Mouse (Mus musculus) ES-E14 (cell line): ENCODE measurements around the gene Tex33. TPM values are rescaled to one million over a fixed set of nuclear protein-coding genes. Genes with fewer than 3 reads are reported as not detected.

Source experiments
- DNase-seq: peaks from one replicate; pipeline ENCODE4 v3.0.0-alpha.2; 2013; ENCODE audit warnings: low read depth, low spot score
- H3K27ac ChIP-seq: 2 replicates; pipeline ENCODE4 v1.5.1; 2012; ENCODE audit warnings: low read depth, mild to moderate bottlenecking, low read length, moderate library complexity, mixed read lengths; ENCODE audit not compliant: poor library complexity, insufficient read depth, severe bottlenecking
- H3K36me3 ChIP-seq: 2 replicates; pipeline ENCODE4 v1.6.1; 2012; ENCODE audit warnings: mild to moderate bottlenecking, low read length, moderate library complexity, mixed read lengths; ENCODE audit not compliant: control insufficient read depth, poor library complexity, insufficient read depth, severe bottlenecking
- H3K4me1 ChIP-seq, 2 experiments: fragments of 150-350 bp in 1 of 2; sonication (generic) in 1 of 2; 2 replicates each; pipeline ENCODE4 v1.6.1; 2012; ENCODE audit warnings: low read length in 2 of 2, mild to moderate bottlenecking in 1 of 2, mixed read lengths in 1 of 2; ENCODE audit not compliant: control insufficient read depth in 2 of 2, insufficient read depth in 2 of 2, poor library complexity in 1 of 2
- H3K4me3 ChIP-seq, 2 experiments: fragments of 150-350 bp in 1 of 2; sonication (generic) in 1 of 2; 2 replicates each; pipeline ENCODE4 v1.5.1; 2012; ENCODE audit warnings: low read length in 2 of 2, low read depth in 1 of 2, mild to moderate bottlenecking in 1 of 2, mixed read lengths in 1 of 2; ENCODE audit not compliant: insufficient read depth in 1 of 2, poor library complexity in 1 of 2, severe bottlenecking in 1 of 2
- H3K9ac ChIP-seq: 2 replicates; pipeline ENCODE4 v1.6.1; 2012; ENCODE audit warnings: low read depth, mild to moderate bottlenecking, low read length, mixed read lengths; ENCODE audit not compliant: poor library complexity, insufficient read depth, severe bottlenecking
- H3K9me3 ChIP-seq: fragments of 150-350 bp; sonication (generic); 2 replicates; pipeline ENCODE4 v1.6.1; 2012; ENCODE audit warnings: low read depth, mild to moderate bottlenecking, low read length; ENCODE audit not compliant: control insufficient read depth, insufficient read depth
- CHD2 ChIP-seq: IDR thresholded peaks from 2 replicates; pipeline ENCODE4 v1.6.1; 2014; ENCODE audit warnings: mild to moderate bottlenecking, low read depth, low read length, inconsistent platforms
- HCFC1 ChIP-seq: IDR thresholded peaks from 2 replicates; pipeline ENCODE4 v1.6.1; 2012; ENCODE audit warnings: low read length, inconsistent platforms, borderline replicate concordance; ENCODE audit not compliant: insufficient read depth
- MAFK ChIP-seq: IDR thresholded peaks from 2 replicates; pipeline ENCODE4 v1.6.1; 2014; ENCODE audit warnings: mild to moderate bottlenecking, low read depth, low read length, inconsistent platforms; ENCODE audit not compliant: insufficient read depth
- ZC3H11A ChIP-seq: IDR thresholded peaks from 2 replicates; pipeline ENCODE4 v1.6.1; 2012; ENCODE audit warnings: low read depth, mild to moderate bottlenecking, inconsistent platforms, low read length, borderline replicate concordance
- ZNF384 ChIP-seq: IDR thresholded peaks from 2 replicates; pipeline ENCODE4 v1.6.1; 2012; ENCODE audit warnings: low read depth, low read length, inconsistent platforms
- in situ Hi-C, 2 experiments: fragments of 600-800 bp; cut with MboI; formaldehyde crosslinking; loops; one replicate each; pipeline ENCODE4 v1.15.1; 2025; ENCODE audit warnings: low sequenced_read_pairs in 2 of 2, inconsistent platforms in 1 of 2; ENCODE audit not compliant: unreplicated experiment in 2 of 2
- total RNA-seq: library from RNA; depleted of rRNA; stranded (reverse); fragments of 300-350 nt; gene quantifications from 2 replicates; pipeline ENCODE4 v1.2.3, GENCODE M21; 2012

Gene Tex33
- total RNA-seq, 1 experiment: not detected

DNA sequence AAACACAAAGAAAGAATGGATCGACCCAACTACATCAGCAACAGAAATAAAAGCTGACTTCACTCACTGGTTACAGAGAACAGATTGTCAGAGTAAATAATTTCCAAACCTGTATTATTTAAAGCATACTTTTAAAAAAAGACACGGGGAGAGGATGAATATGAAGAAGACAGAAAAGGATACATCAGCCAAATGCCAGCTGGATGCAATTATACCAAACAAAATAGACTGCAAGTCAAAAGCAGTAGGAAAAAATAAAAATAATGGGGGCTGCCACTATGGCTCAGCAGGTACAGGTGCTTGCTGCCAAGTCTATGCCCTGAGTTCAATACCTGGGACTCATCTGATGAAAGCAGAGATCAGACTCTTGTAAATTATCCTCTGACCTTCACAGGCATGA lies 15.5 kb downstream of the Tex33 start:
- TF ChIP-seq MAFK (no peak), CHD2 (no peak), ZNF384 (no peak), ZC3H11A (no peak), HCFC1 (no peak)
- Histone ChIP-seq H3K36me3 (no peaks in the 10 kb centered on the region), H3K4me1 (peaks cover 3% of the 10 kb centered on the region in 2 experiments; a peak in 2 of 4 replicates), H3K4me3 (no peak overlapping the region), H3K9ac (no peak overlapping the region), H3K9me3 (no peaks in the 10 kb centered on the region), H3K27ac (no peak overlapping the region)
- in situ Hi-C loops: no loop called here
- DNase-seq: no peak

DNA sequence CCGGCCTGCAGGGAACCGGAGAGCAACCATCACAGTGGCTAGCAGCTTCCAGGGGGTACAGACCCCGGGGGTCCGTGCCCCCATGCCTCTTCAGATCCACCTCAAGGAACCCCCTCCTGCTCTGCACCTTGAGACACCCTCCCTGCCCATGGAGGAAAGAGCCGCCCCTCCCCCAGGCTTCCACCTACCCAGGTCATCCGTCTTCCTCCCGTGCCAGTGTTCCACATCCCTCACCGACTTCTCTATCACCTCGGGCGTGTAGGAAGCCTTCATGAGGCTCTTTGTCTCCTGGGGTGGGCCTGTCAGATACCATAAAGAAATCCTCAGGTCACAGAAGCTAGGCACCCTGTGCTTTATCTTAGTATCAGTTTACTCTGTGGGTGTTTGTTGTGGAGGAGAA lies 17.2 kb downstream of the Tex33 start:
- no peaks in the 10 kb centered on the region for H3K9me3 ChIP-seq
- in situ Hi-C loops: no loop called here
- no peak overlapping the region for H3K9ac ChIP-seq
- no peak overlapping the region for H3K4me3 ChIP-seq
- TF ChIP-seq MAFK (no peak), HCFC1 (no peak), ZNF384 (no peak), ZC3H11A (no peak), CHD2 (no peak)
- peaks cover 2 to 3% of the 10 kb centered on the region in 2 experiments; a peak in 1 of 4 replicates for H3K4me1 ChIP-seq
- no peak for DNase-seq
- no peaks in the 10 kb centered on the region for H3K36me3 ChIP-seq
- H3K27ac ChIP-seq: no peak overlapping the region

GRCm38 (mm10) chr15:78377859-78378258 lies 17.9 kb downstream of the Tex33 start:
- in situ Hi-C loops: no loop called here
- no peak for DNase-seq
- Histone ChIP-seq H3K27ac (no peak overlapping the region), H3K9me3 (no peaks in the 10 kb centered on the region), H3K9ac (no peak overlapping the region), H3K36me3 (no peaks in the 10 kb centered on the region), H3K4me1 (0 out of 4 replicates have a peak, but pooled peaks cover 0 to 3% of the 10 kb centered on the region in 2 experiments), H3K4me3 (peak overlapping the region in 1 of 2 experiments; percentile 53; a peak in 1 of 4 replicates)
- TF ChIP-seq MAFK (no peak), ZNF384 (no peak), ZC3H11A (no peak), CHD2 (no peak), HCFC1 (no peak)

- in situ Hi-C loops: no loop called here
- H3K9me3 ChIP-seq: no peaks in the 10 kb centered on the region
Measured at GRCm38 (mm10) chr15:78374204-78374603, 21.5 kb downstream of the Tex33 start.

DNA sequence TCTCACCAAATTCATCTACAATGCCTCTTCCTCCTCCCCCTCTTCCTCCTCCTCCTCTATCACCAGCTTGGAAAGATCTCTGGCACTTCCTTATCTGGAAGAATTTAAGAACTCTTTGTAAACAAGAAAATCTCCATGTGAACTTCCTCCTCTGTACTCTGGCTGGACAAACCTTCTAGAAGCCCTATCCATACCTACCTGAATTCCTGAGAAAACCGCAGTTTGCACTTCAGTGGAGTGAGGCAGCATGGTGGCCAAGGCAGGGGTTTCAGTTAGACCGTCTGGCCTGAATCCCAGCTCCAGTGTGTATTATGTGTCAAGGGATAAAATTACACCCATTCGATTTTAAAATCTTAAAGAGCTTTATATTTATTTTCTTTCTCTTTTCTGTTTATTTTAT lies 22.9 kb downstream of the Tex33 start:
- Histone ChIP-seq H3K4me1 (no peaks in the 10 kb centered on the region), H3K9ac (no peak overlapping the region), H3K4me3 (no peak overlapping the region), H3K9me3 (no peaks in the 10 kb centered on the region), H3K27ac (no peak overlapping the region), H3K36me3 (no peaks in the 10 kb centered on the region)
- TF ChIP-seq CHD2 (no peak), HCFC1 (no peak), ZNF384 (no peak), MAFK (no peak), ZC3H11A (no peak)
- DNase-seq: no peak
- in situ Hi-C loops: no loop called here

More at GRCm38 (mm10) chr15:78374204-78374603, 21.5 kb downstream of the Tex33 start:
- H3K4me1 ChIP-seq: no peaks in the 10 kb centered on the region
- TF ChIP-seq HCFC1 (no peak), CHD2 (no peak), MAFK (no peak), ZNF384 (no peak), ZC3H11A (no peak)
- H3K36me3 ChIP-seq: no peaks in the 10 kb centered on the region
- H3K4me3 ChIP-seq: no peak overlapping the region
- no peak overlapping the region for H3K9ac ChIP-seq
- no peak overlapping the region for H3K27ac ChIP-seq
- no peak for DNase-seq
